Mouse (Mus musculus) heart, embryonic 11.5 days (tissue): Measurements from ENCODE around the gene Mtmr4. TPM values are rescaled to one million over a fixed set of nuclear protein-coding genes. Genes with fewer than 3 reads are reported as not detected.

Experiments used
- ATAC-seq: fragments of 200-750 bp; cut with Nextera tagmentation; replicated peaks from 2 replicates; pipeline ENCODE4 v1.8.0; 2017; ENCODE audit warnings: moderate library complexity; ENCODE audit not compliant: insufficient number of reproducible peaks, low FRiP score, low TSS enrichment
- H3K27ac ChIP-seq: fragments of 300-500 bp; sonication (generic); 2 replicates; pipeline ENCODE4 v1.5.1; 2014; ENCODE audit warnings: mild to moderate bottlenecking, low read depth, low read length
- H3K27me3 ChIP-seq: fragments of 300-500 bp; sonication (generic); 2 replicates; pipeline ENCODE4 v1.6.1; 2014; ENCODE audit warnings: mild to moderate bottlenecking, low read length, mixed read lengths; ENCODE audit not compliant: control insufficient read depth, insufficient read depth
- H3K36me3 ChIP-seq: fragments of 300-500 bp; sonication (generic); 2 replicates; pipeline ENCODE4 v1.6.1; 2014; ENCODE audit warnings: mild to moderate bottlenecking, low read length, moderate library complexity, mixed read lengths; ENCODE audit not compliant: control insufficient read depth, insufficient read depth
- H3K4me1 ChIP-seq: fragments of 300-500 bp; sonication (generic); 2 replicates; pipeline ENCODE4 v1.6.1; 2014; ENCODE audit warnings: low read length; ENCODE audit not compliant: control insufficient read depth, insufficient read depth
- H3K4me2 ChIP-seq: fragments of 300-500 bp; sonication (generic); 2 replicates; pipeline ENCODE4 v1.6.1; 2014; ENCODE audit warnings: mild to moderate bottlenecking, moderate library complexity
- H3K4me3 ChIP-seq: fragments of 300-500 bp; sonication (generic); 2 replicates; pipeline ENCODE4 v1.5.1; 2014; ENCODE audit warnings: low read depth, low read length
- H3K9ac ChIP-seq: fragments of 300-500 bp; sonication (generic); 2 replicates; pipeline ENCODE4 v1.6.1; 2014; ENCODE audit warnings: mild to moderate bottlenecking, low read depth, low read length, moderate library complexity
- H3K9me3 ChIP-seq: fragments of 300-500 bp; sonication (generic); replicated peaks from 2 replicates; pipeline ENCODE4 v1.6.1; 2016; ENCODE audit warnings: low read length; ENCODE audit not compliant: control insufficient read depth
- WGBS: fragments of 180-500 bp; shearing (Covaris S2); extraction: QIAGEN DNeasy Blood & Tissue Kit; methylation state at CpG from one replicate; pipeline ENCODE4 v1.1.7; 2014; ENCODE audit not compliant: insufficient replicate concordance; 5-methylcytosine and 5-hydroxymethylcytosine counted together
- polyA plus RNA-seq: library from polyadenylated mRNA; unstranded; fragments of >200 nt; fragmentation: Nextera tagmentation; extraction: Ambion mirVana; gene quantifications from 2 replicates; pipeline ENCODE4 v1.2.1, GENCODE M21; 2014

Mtmr4 gene
- 23.4 and 28.1 TPM in 2 replicates for polyA plus RNA-seq

DNA sequence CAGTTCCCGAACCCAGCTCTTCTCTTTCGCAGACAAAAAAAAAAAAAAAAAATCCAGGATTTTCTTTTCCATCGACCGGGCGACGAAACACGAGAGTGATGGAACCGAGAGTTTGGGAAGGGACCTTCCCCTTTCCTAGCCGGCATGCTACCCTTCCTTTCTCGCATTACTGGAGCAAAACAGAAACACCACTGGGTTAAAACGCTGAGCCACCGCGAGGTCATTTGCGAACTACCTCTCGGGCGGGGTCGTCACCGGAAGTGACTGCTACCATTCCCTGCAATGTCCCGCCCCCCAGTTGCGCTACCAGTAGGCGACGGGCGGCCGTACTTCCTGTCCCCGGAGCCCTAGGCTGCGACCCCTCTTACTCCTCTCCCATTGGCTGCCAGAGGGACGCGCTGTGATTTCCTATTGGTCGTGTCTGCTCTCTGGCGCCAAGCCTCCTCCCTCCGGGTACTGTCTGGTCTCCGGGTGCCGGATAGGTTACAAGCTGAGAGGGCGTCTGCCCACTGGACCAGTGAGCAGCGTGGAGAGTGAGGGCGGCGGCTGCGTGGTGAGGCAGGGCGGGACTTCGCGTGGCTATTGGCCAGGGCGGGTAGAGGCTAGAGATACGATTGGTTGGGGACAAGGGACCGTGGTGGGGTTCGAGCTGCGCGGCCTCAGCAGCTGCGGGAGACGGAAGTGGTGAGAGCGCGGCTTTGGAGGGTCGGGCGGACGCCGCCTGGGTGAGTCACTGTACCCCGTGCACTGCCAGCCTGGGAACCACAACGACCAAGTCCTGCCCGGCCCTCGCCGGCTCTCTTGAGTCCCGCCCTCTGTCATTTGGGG, at the start of gene Mtmr4:
Gene Mtmr4, plus strand, starts transcription at position 637 of the 828 bp plus-strand sequence.
- no peaks in the 10 kb centered on the region for H3K9me3 ChIP-seq
- ATAC-seq: peak; percentile 98
- H3K4me2 ChIP-seq: peak within 1 kb of the TSS; percentile 89
- H3K9ac ChIP-seq: peak within 1 kb of the TSS; percentile 97
- H3K4me3 ChIP-seq: peak within 1 kb of the TSS; percentile 70
- H3K27me3 ChIP-seq: no peaks in the 10 kb centered on the region
- H3K36me3 ChIP-seq: peaks cover 4% of the 10 kb centered on the region; the same call in 1 of the 2 replicates
- peak within 1 kb of the TSS; percentile 95 for H3K27ac ChIP-seq
- peaks cover 47% of the 10 kb centered on the region for H3K4me1 ChIP-seq
- under 1% methylated on average over 61 of the region's 61 CpGs for WGBS

DNA sequence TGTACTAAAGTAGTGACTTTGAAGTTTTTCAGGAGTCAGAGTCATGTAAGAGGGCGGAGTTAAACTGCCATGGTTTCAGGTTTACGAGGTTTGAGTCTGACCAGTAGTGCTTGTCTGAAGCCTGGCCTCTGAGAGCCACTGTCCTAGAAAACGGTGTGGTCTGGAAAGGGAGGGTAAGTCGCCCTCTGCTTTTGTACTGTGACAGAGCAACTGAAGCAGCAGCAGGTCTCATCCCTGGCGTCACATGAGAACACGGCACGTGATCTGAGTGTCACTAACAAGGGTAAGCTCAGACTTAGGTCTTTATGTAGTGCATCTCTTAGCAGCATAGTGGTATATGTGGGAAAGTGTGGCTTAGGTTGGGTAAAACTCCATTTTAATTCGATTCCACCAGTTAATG, 49.7 kb upstream of the Mtmr4 start:
- no peaks in the 10 kb centered on the region for H3K9me3 ChIP-seq
- no peaks in the 10 kb centered on the region for H3K36me3 ChIP-seq
- no peak overlapping the region for H3K4me2 ChIP-seq
- no peaks in the 10 kb centered on the region for H3K4me1 ChIP-seq
- no peak overlapping the region for H3K27ac ChIP-seq
- no peak overlapping the region for H3K4me3 ChIP-seq
- WGBS: 38% methylated on average over 8 of the region's 8 CpGs
- H3K9ac ChIP-seq: no peak overlapping the region
- H3K27me3 ChIP-seq: no peaks in the 10 kb centered on the region
- ATAC-seq: no peak

DNA sequence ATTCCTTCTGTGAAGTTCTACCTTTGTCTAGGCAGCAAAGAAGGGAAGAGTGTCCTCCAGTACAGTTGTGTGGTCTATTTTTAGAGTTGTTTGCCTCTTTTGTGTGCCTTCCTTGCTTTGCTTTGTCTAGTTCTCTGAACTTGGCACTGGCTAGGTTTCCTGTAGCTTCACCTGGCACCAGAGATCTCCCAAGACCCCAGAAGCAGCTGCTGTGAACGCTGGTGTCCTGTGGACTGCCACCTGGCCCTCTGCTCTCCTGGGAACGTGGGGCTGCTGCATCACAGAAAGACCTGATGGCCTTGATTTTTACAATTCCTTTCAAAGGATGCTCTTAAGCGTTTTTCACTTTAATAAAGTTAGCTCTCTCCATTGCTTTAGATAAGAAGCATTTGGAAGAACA, 49.1 kb upstream of the Mtmr4 start:
- Histone ChIP-seq H3K4me3 (no peak overlapping the region), H3K4me1 (no peaks in the 10 kb centered on the region), H3K9me3 (no peaks in the 10 kb centered on the region), H3K27ac (no peak overlapping the region), H3K36me3 (no peaks in the 10 kb centered on the region), H3K4me2 (no peak overlapping the region), H3K27me3 (no peaks in the 10 kb centered on the region), H3K9ac (no peak overlapping the region)
- no peak for ATAC-seq
- WGBS: 53% methylated on average over 3 of the region's 3 CpGs

DNA sequence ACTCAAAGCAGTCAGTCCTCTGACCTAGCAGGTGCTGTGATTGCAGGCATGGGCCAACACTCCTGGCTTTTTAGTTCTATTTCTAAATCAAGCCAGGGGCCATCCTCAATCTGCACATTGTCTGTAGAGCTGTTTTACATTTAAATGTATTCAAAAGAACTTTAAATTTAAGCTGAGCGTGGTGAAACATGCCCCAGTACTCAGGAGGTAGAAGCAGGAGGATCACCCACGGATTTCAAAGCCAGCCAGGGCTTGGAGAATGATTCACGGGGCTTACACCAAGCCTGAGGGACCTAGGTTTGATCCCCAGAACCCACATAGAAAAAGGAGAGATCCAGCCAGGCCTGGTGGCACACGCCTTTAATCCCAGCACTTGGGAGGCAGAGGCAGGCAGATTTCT, 38.6 kb upstream of the Mtmr4 start:
- 64% methylated on average over 4 of the region's 4 CpGs for WGBS
- Histone ChIP-seq H3K36me3 (no peaks in the 10 kb centered on the region), H3K4me3 (no peak overlapping the region), H3K4me2 (no peak overlapping the region), H3K27ac (no peak overlapping the region), H3K9ac (no peak overlapping the region), H3K9me3 (no peaks in the 10 kb centered on the region), H3K27me3 (no peaks in the 10 kb centered on the region), H3K4me1 (peaks cover 15% of the 10 kb centered on the region)
- no peak for ATAC-seq

DNA sequence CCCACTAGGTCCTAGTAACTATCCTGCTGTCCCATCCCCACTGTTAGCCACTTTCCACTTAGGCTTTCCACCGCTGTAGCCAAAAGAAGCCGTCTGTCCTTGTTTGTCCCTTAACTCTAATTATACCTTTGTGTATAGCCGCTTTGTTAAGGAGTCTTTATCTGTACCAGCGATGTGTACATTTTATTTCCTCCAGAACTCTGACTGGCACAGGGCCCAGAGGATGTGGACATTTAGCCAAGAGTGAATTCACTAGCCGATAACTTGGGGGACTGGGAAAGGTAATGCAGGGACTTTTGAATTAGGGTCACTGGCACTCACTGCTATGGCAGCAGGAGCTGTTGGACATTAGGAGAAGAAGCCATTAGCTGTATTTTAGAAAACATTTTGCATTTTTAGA, 37.6 kb upstream of the Mtmr4 start:
- no peak for ATAC-seq
- no peak overlapping the region for H3K9ac ChIP-seq
- no peaks in the 10 kb centered on the region for H3K27me3 ChIP-seq
- no peak overlapping the region for H3K4me2 ChIP-seq
- H3K9me3 ChIP-seq: no peaks in the 10 kb centered on the region
- 41% methylated on average over 5 of the region's 5 CpGs for WGBS
- peak overlapping the region; percentile 71 for H3K27ac ChIP-seq
- H3K4me1 ChIP-seq: peaks cover 15% of the 10 kb centered on the region
- H3K4me3 ChIP-seq: no peak overlapping the region
- no peaks in the 10 kb centered on the region for H3K36me3 ChIP-seq

DNA sequence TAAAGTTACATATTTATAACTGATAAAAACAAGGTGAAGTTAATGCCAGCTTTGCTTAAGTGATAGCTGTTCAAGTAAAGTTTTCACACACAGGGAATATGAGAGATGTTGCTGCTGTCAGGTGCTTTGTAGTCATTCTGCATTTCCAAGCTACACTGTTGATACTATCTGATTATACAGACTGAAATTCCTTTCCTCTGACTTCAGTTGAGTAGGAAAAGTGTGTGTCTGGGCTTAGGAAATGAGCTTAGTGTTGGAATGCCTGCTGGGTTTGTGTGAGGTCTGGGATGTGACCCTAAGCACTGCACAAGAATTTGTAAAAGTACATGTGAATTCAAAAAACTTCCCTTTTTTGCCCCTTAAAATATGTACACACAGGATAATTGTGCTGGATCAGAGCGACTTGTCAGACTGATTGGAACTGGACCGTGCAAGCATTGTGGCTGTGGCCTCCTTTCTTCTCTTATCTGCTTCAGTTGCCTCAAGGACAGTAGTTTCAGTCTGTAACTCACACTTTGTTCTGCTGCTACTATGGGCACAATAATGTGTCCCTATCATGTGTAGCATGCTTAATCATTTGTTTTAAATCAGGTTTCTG, 36.8 kb upstream of the Mtmr4 start:
- Histone ChIP-seq H3K9me3 (no peaks in the 10 kb centered on the region), H3K36me3 (no peaks in the 10 kb centered on the region), H3K27ac (peak overlapping the region; percentile 71; the same call in 1 of the 2 replicates), H3K4me3 (no peak overlapping the region), H3K4me2 (no peak overlapping the region), H3K4me1 (peaks cover 15% of the 10 kb centered on the region), H3K9ac (no peak overlapping the region), H3K27me3 (no peaks in the 10 kb centered on the region)
- 23% methylated on average over 2 of the region's 2 CpGs for WGBS
- ATAC-seq: no peak

DNA sequence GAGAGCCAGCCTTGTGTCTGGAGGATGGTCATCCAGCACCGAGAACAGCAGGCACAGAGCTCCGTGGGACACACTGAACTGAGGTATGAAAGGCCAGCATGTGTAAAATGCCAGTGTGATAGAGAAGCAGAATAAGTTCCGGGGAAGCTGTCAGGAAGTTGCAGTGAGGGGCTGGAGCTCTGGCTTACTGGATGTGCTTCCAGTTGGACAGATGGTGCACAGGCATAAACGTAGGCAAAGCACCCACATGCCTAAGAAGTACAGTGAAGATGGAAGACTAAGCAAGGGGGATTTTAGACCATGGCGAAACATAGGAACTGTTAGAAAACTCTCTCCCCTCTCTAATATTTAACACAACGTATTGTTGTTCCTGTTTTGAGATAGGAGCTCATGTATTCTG, 30.8 kb upstream of the Mtmr4 start:
- H3K9ac ChIP-seq: no peak overlapping the region
- no peak overlapping the region for H3K27ac ChIP-seq
- no peak for ATAC-seq
- no peaks in the 10 kb centered on the region for H3K9me3 ChIP-seq
- H3K4me3 ChIP-seq: no peak overlapping the region
- H3K4me2 ChIP-seq: no peak overlapping the region
- H3K36me3 ChIP-seq: no peaks in the 10 kb centered on the region
- peaks cover 8% of the 10 kb centered on the region for H3K4me1 ChIP-seq
- 49% methylated on average over 6 of the region's 6 CpGs for WGBS
- H3K27me3 ChIP-seq: no peaks in the 10 kb centered on the region

DNA sequence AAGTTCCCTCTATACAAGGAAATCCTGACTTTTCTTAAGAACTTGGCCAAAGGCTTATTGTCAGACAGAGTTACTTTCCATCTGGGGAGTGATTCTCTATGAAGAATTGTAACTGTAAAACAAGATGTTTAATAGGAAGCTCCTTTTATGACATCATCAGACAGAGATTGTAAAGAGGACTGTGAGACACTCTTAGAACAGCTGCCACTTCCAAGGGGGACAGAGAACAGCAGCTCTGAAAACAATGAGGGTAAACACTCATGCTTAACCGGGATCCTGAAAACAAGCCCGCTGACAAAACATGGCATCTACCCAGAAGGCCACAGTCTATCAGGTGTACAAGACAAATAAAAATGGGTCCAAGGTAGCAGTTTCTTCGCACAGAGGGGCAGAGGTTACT, 25.5 kb upstream of the Mtmr4 start, which contains the start of gene Gm11492:
Gene Gm11492, plus strand, starts transcription at position 153 of the 400 bp plus-strand sequence.
- no peak within 1 kb of the TSS for H3K4me2 ChIP-seq
- H3K9ac ChIP-seq: no peak within 1 kb of the TSS
- no peaks in the 10 kb centered on the region for H3K36me3 ChIP-seq
- H3K4me3 ChIP-seq: no peak within 1 kb of the TSS
- no peaks in the 10 kb centered on the region for H3K27me3 ChIP-seq
- peaks cover 17% of the 10 kb centered on the region for H3K4me1 ChIP-seq
- H3K27ac ChIP-seq: no peak within 1 kb of the TSS
- 74% methylated on average over 3 of the region's 3 CpGs for whole genome bisulfite sequencing
- no peak for ATAC-seq
- no peaks in the 10 kb centered on the region for H3K9me3 ChIP-seq
